Mouse (Mus musculus) ES-E14 (cell line): ENCODE data around the gene Atpaf1. TPM values are rescaled to one million over a fixed set of nuclear protein-coding genes. Genes with fewer than 3 reads are reported as not detected.

ENCODE experiments used
- DNase-seq: peaks from one replicate; pipeline ENCODE4 v3.0.0-alpha.2; 2013; ENCODE audit warnings: low read depth, low spot score
- H3K27ac ChIP-seq: 2 replicates; pipeline ENCODE4 v1.5.1; 2012; ENCODE audit warnings: low read depth, mild to moderate bottlenecking, low read length, moderate library complexity, mixed read lengths; ENCODE audit not compliant: poor library complexity, insufficient read depth, severe bottlenecking
- H3K36me3 ChIP-seq: 2 replicates; pipeline ENCODE4 v1.6.1; 2012; ENCODE audit warnings: mild to moderate bottlenecking, low read length, moderate library complexity, mixed read lengths; ENCODE audit not compliant: control insufficient read depth, poor library complexity, insufficient read depth, severe bottlenecking
- H3K4me1 ChIP-seq, 2 experiments: fragments of 150-350 bp in 1 of 2; sonication (generic) in 1 of 2; 2 replicates each; pipeline ENCODE4 v1.6.1; 2012; ENCODE audit warnings: low read length in 2 of 2, mild to moderate bottlenecking in 1 of 2, mixed read lengths in 1 of 2; ENCODE audit not compliant: control insufficient read depth in 2 of 2, insufficient read depth in 2 of 2, poor library complexity in 1 of 2
- H3K4me3 ChIP-seq, 2 experiments: fragments of 150-350 bp in 1 of 2; sonication (generic) in 1 of 2; 2 replicates each; pipeline ENCODE4 v1.5.1; 2012; ENCODE audit warnings: low read length in 2 of 2, low read depth in 1 of 2, mild to moderate bottlenecking in 1 of 2, mixed read lengths in 1 of 2; ENCODE audit not compliant: insufficient read depth in 1 of 2, poor library complexity in 1 of 2, severe bottlenecking in 1 of 2
- H3K9ac ChIP-seq: 2 replicates; pipeline ENCODE4 v1.6.1; 2012; ENCODE audit warnings: low read depth, mild to moderate bottlenecking, low read length, mixed read lengths; ENCODE audit not compliant: poor library complexity, insufficient read depth, severe bottlenecking
- H3K9me3 ChIP-seq: fragments of 150-350 bp; sonication (generic); 2 replicates; pipeline ENCODE4 v1.6.1; 2012; ENCODE audit warnings: low read depth, mild to moderate bottlenecking, low read length; ENCODE audit not compliant: control insufficient read depth, insufficient read depth
- CHD2 ChIP-seq: IDR thresholded peaks from 2 replicates; pipeline ENCODE4 v1.6.1; 2014; ENCODE audit warnings: mild to moderate bottlenecking, low read depth, low read length, inconsistent platforms
- HCFC1 ChIP-seq: IDR thresholded peaks from 2 replicates; pipeline ENCODE4 v1.6.1; 2012; ENCODE audit warnings: low read length, inconsistent platforms, borderline replicate concordance; ENCODE audit not compliant: insufficient read depth
- MAFK ChIP-seq: IDR thresholded peaks from 2 replicates; pipeline ENCODE4 v1.6.1; 2014; ENCODE audit warnings: mild to moderate bottlenecking, low read depth, low read length, inconsistent platforms; ENCODE audit not compliant: insufficient read depth
- ZC3H11A ChIP-seq: IDR thresholded peaks from 2 replicates; pipeline ENCODE4 v1.6.1; 2012; ENCODE audit warnings: low read depth, mild to moderate bottlenecking, inconsistent platforms, low read length, borderline replicate concordance
- ZNF384 ChIP-seq: IDR thresholded peaks from 2 replicates; pipeline ENCODE4 v1.6.1; 2012; ENCODE audit warnings: low read depth, low read length, inconsistent platforms
- in situ Hi-C, 2 experiments: fragments of 600-800 bp; cut with MboI; formaldehyde crosslinking; loops; one replicate each; pipeline ENCODE4 v1.15.1; 2025; ENCODE audit warnings: low sequenced_read_pairs in 2 of 2, inconsistent platforms in 1 of 2; ENCODE audit not compliant: unreplicated experiment in 2 of 2
- total RNA-seq: library from RNA; depleted of rRNA; stranded (reverse); fragments of 300-350 nt; gene quantifications from 2 replicates; pipeline ENCODE4 v1.2.3, GENCODE M21; 2012

The Atpaf1 gene
- total RNA-seq, 1 experiment, result 22.1 TPM

DNA sequence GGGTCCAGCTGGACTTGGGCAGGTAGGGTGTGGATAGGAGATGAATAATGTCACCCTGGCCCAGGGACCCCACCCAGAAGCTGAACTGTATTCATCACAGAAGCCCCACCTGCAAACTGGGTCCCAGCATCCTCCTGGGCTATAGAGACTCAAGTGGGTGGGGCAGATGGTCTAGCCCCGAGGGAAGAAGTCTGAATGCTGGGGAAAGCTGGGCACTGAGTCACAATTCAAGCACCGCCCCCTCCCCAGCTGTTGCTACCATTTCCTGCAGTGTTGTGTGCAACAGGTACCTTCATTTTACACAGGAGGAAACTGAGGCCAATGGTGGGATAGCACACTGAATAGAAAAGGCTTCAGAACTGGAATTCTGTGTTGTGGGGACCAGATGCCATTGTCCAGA is 47.4 kb downstream of the Atpaf1 start:
- Histone ChIP-seq H3K27ac (no peak overlapping the region), H3K4me1 (peaks cover 5 to 9% of the 10 kb centered on the region in 2 experiments; a peak in 2 of 4 replicates), H3K36me3 (no peaks in the 10 kb centered on the region), H3K9me3 (no peaks in the 10 kb centered on the region), H3K9ac (no peak overlapping the region), H3K4me3 (peak overlapping the region in 1 of 2 experiments; percentile 39; a peak in 2 of 4 replicates)
- DNase-seq, result peak; percentile 67
- in situ Hi-C loops, result no loop called here
- TF ChIP-seq ZC3H11A, result no peak
- no peak for TF ChIP-seq ZNF384
- no peak for TF ChIP-seq MAFK
- TF ChIP-seq HCFC1, result no peak
- TF ChIP-seq CHD2, result no peak

DNA sequence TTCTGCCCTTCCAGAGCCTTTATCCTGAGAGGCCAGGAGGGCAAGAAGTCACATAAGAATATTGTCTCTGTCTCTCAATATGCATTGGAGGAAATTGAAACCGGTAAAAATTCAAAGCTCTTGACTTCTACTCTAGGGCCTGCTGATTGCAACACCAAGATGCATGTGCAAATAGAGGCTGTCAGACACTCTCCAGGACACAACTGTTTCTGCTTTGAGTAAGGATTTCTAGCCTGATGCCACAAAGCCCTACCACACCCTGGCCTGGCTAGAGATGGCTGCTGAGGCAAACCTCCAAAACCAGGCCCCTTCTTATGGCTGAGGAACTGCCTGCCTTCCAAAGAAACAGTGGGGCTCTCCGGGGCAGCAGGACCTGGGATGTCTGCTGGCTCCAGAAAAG is 51.0 kb downstream of the Atpaf1 start:
- in situ Hi-C loops, result no loop called here
- H3K9ac ChIP-seq, result no peak overlapping the region
- no peak overlapping the region for H3K4me3 ChIP-seq

DNA sequence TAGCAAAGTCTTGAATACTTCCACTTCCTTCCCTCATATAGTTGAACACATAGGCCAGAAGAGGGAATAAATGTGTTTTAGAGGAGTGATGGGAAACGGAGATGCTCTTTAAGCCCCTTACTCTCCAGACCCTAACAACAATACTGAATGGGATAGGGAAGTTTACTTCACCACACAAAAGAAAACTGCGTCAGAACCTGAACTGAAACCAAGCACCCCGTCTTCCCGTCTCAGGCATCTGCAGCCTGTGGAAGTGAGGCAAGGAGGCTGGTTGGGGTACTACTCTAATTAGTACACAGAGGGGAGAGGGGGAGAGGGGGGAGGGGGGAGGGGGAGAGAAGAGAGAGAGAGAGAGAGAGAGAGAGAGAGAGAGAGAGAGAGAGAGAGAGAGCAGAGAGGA is 53.6 kb downstream of the Atpaf1 start:
- DNase-seq, result no peak
- no peak overlapping the region for H3K27ac ChIP-seq
- in situ Hi-C loops, result no loop called here
- TF ChIP-seq ZC3H11A, result no peak
- no peaks in the 10 kb centered on the region for H3K4me1 ChIP-seq
- peak overlapping the region in 1 of 2 experiments; percentile 80; a peak in 2 of 4 replicates for H3K4me3 ChIP-seq
- no peak overlapping the region for H3K9ac ChIP-seq
- H3K9me3 ChIP-seq, result no peaks in the 10 kb centered on the region
- no peaks in the 10 kb centered on the region for H3K36me3 ChIP-seq

More for the DNA sequence above, 51.0 kb downstream of the Atpaf1 start:
- H3K36me3 ChIP-seq, result no peaks in the 10 kb centered on the region
- peaks cover 5 to 6% of the 10 kb centered on the region in 2 experiments; a peak in 2 of 4 replicates for H3K4me1 ChIP-seq
- DNase-seq, result no peak
- TF ChIP-seq ZNF384, result no peak
- TF ChIP-seq CHD2, result no peak
- TF ChIP-seq MAFK, result no peak
- no peak for TF ChIP-seq HCFC1
- TF ChIP-seq ZC3H11A, result no peak
- H3K9me3 ChIP-seq, result no peaks in the 10 kb centered on the region
- no peak overlapping the region for H3K27ac ChIP-seq

DNA sequence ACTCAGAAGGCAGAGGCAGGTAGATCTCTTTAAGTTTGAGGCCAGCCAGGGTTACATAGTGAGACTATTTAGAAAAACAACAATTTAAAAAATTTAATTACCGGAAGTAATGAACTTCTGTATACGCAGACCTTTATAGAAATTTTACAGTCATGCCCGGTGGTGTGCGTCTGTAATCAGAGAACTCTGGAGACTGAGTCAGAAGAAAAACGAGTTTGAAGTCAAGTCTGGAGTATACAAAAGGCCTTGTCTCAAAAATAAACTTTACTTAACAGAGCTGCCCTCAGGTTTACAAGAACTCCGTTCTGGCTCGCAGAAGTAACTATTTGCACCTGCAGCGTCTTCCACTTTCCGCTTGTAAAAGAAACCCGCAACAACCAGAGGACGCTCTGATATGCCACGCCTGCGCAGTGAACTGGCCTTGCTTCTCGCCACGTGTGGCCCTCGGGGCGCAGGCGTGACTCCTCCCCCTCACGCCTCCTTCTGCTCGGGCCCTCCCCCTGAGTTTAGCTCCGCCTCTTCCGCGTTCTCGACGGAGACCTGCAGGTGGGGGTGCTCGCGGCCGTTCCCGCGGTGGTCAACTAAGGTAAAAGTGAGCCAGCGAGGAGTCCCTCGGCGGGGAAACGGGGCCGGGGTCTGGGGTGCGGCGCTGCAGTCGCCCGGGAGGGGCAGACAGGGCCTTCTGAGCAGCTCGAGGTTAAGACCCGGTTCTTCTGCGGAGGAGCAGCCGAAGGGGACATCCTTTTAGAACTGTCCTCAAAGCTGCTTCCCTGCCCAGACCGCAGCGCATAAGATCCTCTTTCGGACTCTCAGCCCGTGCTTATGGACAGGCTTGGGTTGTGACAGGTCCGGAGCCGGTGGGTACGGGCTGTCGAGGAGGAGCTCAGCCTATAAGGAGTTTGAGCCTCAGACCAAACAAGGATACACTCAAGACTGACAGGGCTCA is 54.4 kb downstream of the Atpaf1 start, which contains the start of gene Mknk1:
Mknk1 (plus strand) TSS at position 503 of the 946 bp plus-strand sequence.
- Histone ChIP-seq H3K4me1 (no peaks in the 10 kb centered on the region), H3K9me3 (no peaks in the 10 kb centered on the region), H3K27ac (no peak within 1 kb of the TSS), H3K36me3 (no peaks in the 10 kb centered on the region), H3K4me3 (peak within 1 kb of the TSS; percentile 67 to 80), H3K9ac (peak within 1 kb of the TSS; percentile 59)
- no peak for TF ChIP-seq ZNF384
- TF ChIP-seq MAFK, result no peak
- no peak for TF ChIP-seq CHD2
- no peak; the same call in 1 of the 2 replicates for TF ChIP-seq HCFC1
- no peak for TF ChIP-seq ZC3H11A
- in situ Hi-C loops, result no loop called here
- peak; percentile 89 for DNase-seq

DNA sequence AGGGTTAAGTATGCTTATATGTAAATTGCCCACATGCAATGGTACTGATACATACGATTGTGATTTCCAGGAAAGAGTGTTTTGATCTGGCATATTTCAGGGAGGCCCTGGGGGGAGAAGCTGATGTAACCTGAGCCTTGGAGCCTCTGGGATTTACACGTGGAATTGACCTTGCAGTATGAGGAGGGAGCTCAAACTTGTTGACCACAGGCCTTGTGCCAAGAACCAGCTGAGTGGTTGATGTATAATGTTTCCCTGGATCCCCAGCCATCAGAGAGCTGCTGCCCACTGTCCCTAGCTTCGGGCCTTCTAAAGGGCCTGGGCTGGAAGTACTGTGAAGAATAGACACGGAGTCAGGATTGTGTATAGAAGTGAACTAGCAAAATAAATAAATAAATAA is 55.3 kb downstream of the Atpaf1 start:
- Histone ChIP-seq H3K4me1 (no peaks in the 10 kb centered on the region), H3K27ac (no peak overlapping the region), H3K9ac (no peak overlapping the region), H3K4me3 (peak overlapping the region in 1 of 2 experiments; percentile 80; a peak in 2 of 4 replicates), H3K9me3 (no peaks in the 10 kb centered on the region), H3K36me3 (no peaks in the 10 kb centered on the region)
- in situ Hi-C loops, result no loop called here
- TF ChIP-seq ZC3H11A (no peak), HCFC1 (no peak), MAFK (no peak), ZNF384 (no peak), CHD2 (no peak)
- no peak for DNase-seq
